Comparison of ENCODE assay signal across 20 mouse cellular contexts in genomic region chr4:72382517-72383147, GRCm38 (mm10).
A peak's percentile ranks its signal among the peaks of the same experiment; 100 is the strongest.
DNase-seq lines count a peak whose midpoint lies in the region; ATAC-seq and TF ChIP-seq lines count a peak whose summit lies in the region.
"Had no signal": no experiment of that assay in that cellular context is flagged by ENCODE, and none has a peak within 500 bp of the region (broad histone marks: within the 10 kb centered on the region; RNA-seq: fewer than 3 reads in every experiment).

No protein-coding gene starts in this region.

- TF ChIP-seq CTCF in lung, adult 2 months (IDR thresholded peaks at IDR 0.05; ENCODE audit: insufficient read depth, low read length): no peak

- no peak overlapping the region for H3K9ac ChIP-seq in midbrain, embryonic 11.5 days (ENCODE audit: low read length)
- H3K9ac ChIP-seq in hindbrain, embryonic 12.5 days: no peak overlapping the region
- H3K9ac ChIP-seq in midbrain, embryonic 15.5 days: no peak overlapping the region
- H3K9ac ChIP-seq: heart, embryonic 15.5 days; limb, embryonic 12.5 days; liver, embryonic 14.5 days; stomach, embryonic 15.5 days had no signal

- peak overlapping the region; percentile 15; the same call in 1 of the 2 replicates for H3K27ac ChIP-seq in midbrain, embryonic 11.5 days (ENCODE audit: low read depth, low read length)
- no peak overlapping the region for H3K27ac ChIP-seq in midbrain, embryonic 10.5 days (replicated peaks)
- no peak overlapping the region for H3K27ac ChIP-seq in hindbrain, embryonic 12.5 days
- H3K27ac ChIP-seq in midbrain, embryonic 15.5 days: peak overlapping the region; percentile 56
- H3K27ac ChIP-seq: heart, embryonic 15.5 days; layer of hippocampus, adult 2 months; left cerebral cortex, adult 2 months; limb, embryonic 12.5 days; liver, embryonic 14.5 days; stomach, embryonic 15.5 days had no signal

- TF ChIP-seq POLR2A in lung, adult 2 months (IDR thresholded peaks at IDR 0.05; ENCODE audit: borderline replicate concordance, extremely low read depth, low read depth, low read length): no peak

- H3K36me3 ChIP-seq in midbrain, embryonic 11.5 days (ENCODE audit: control insufficient read depth, insufficient read depth, low read length): no peaks in the 10 kb centered on the region
- no peaks in the 10 kb centered on the region for H3K36me3 ChIP-seq in midbrain, embryonic 10.5 days
- no peaks in the 10 kb centered on the region for H3K36me3 ChIP-seq in hindbrain, embryonic 12.5 days
- H3K36me3 ChIP-seq in midbrain, embryonic 15.5 days (replicated peaks): no peaks in the 10 kb centered on the region
- H3K36me3 ChIP-seq: heart, embryonic 15.5 days; limb, embryonic 12.5 days; stomach, embryonic 15.5 days had no signal

- H3K4me2 ChIP-seq in midbrain, embryonic 11.5 days: peak overlapping the region; percentile 9; the same call in 1 of the 2 replicates
- peak overlapping the region; percentile 29 for H3K4me2 ChIP-seq in hindbrain, embryonic 12.5 days (replicated peaks)
- H3K4me2 ChIP-seq in midbrain, embryonic 15.5 days: peak overlapping the region; percentile 44
- H3K4me2 ChIP-seq: heart, embryonic 15.5 days; limb, embryonic 12.5 days; stomach, embryonic 15.5 days had no signal

- DNase-seq in midbrain, embryonic 11.5 days (ENCODE audit: low spot score, missing footprints): peak; percentile 89
- DNase-seq in midbrain, embryonic 10.5 days (ENCODE audit: low spot score): no peak
- no peak for DNase-seq in kidney, adult 18-20 months
- DNase-seq in lung, adult 2 months: no peak
- no peak for DNase-seq in kidney, postnatal 36 days
- DNase-seq in cerebellum, adult 11-12 months: no peak
- DNase-seq: cerebellum, adult 9-10 months; kidney, adult 9 months; lung, postnatal 10 days; thymus, postnatal 25 days had no signal

- ATAC-seq in midbrain, embryonic 11.5 days (ENCODE audit: low FRiP score): peak; percentile 63
- ATAC-seq in hindbrain, embryonic 12.5 days (ENCODE audit: low FRiP score): peak; percentile 64
- peak; percentile 85 for ATAC-seq in midbrain, embryonic 15.5 days (replicated peaks)
- ATAC-seq: activated CD4-positive, CD25-positive, alpha-beta regulatory T cell, adult 4 months had no signal

- no peak overlapping the region for H3K4me3 ChIP-seq in midbrain, embryonic 11.5 days (ENCODE audit: low read depth, low read length)
- no peak overlapping the region for H3K4me3 ChIP-seq in midbrain, embryonic 10.5 days
- H3K4me3 ChIP-seq in hindbrain, embryonic 12.5 days: no peak overlapping the region
- H3K4me3 ChIP-seq in midbrain, embryonic 15.5 days: peak overlapping the region; percentile 25
- no peak overlapping the region for H3K4me3 ChIP-seq in lung, adult 2 months (replicated peaks; ENCODE audit: extremely low read depth, low read depth, low read length)
- H3K4me3 ChIP-seq: heart, embryonic 15.5 days; layer of hippocampus, adult 2 months; left cerebral cortex, adult 2 months; limb, embryonic 12.5 days; megakaryocyte, embryonic 14.5 days; stomach, embryonic 15.5 days had no signal

- WGBS in midbrain, embryonic 11.5 days: 56% methylated on average over 11 of the region's 11 CpGs
- 73% methylated on average over 11 of the region's 11 CpGs for WGBS in midbrain, embryonic 10.5 days
- WGBS in hindbrain, embryonic 12.5 days: 51% methylated on average over 11 of the region's 11 CpGs
- 18% methylated on average over 11 of the region's 11 CpGs for WGBS in midbrain, embryonic 15.5 days
- WGBS in lung, adult 2 months: 86% methylated on average over 11 of the region's 11 CpGs

- H3K9me3 ChIP-seq in midbrain, embryonic 11.5 days (ENCODE audit: control insufficient read depth, low read length): no peaks in the 10 kb centered on the region
- no peaks in the 10 kb centered on the region for H3K9me3 ChIP-seq in midbrain, embryonic 10.5 days (replicated peaks)
- H3K9me3 ChIP-seq in hindbrain, embryonic 12.5 days (replicated peaks): no peaks in the 10 kb centered on the region
- H3K9me3 ChIP-seq in midbrain, embryonic 15.5 days: no peaks in the 10 kb centered on the region
- H3K9me3 ChIP-seq: heart, embryonic 15.5 days; limb, embryonic 12.5 days; stomach, embryonic 15.5 days had no signal

- no peaks in the 10 kb centered on the region for H3K27me3 ChIP-seq in midbrain, embryonic 11.5 days (ENCODE audit: control insufficient read depth, insufficient read depth, low read length)
- peaks cover 37% of the 10 kb centered on the region for H3K27me3 ChIP-seq in midbrain, embryonic 10.5 days (ENCODE audit: low read depth, poor library complexity, severe bottlenecking)
- peaks cover 8% of the 10 kb centered on the region; the same call in 1 of the 2 replicates for H3K27me3 ChIP-seq in hindbrain, embryonic 12.5 days
- H3K27me3 ChIP-seq in midbrain, embryonic 15.5 days (replicated peaks): no peaks in the 10 kb centered on the region; the same call in 1 of the 2 replicates
- H3K27me3 ChIP-seq: limb, embryonic 12.5 days; megakaryocyte, embryonic 14.5 days; stomach, embryonic 15.5 days had no signal

- H3K4me1 ChIP-seq in midbrain, embryonic 11.5 days (ENCODE audit: control insufficient read depth, insufficient read depth, low read length): peaks cover 38% of the 10 kb centered on the region
- H3K4me1 ChIP-seq in midbrain, embryonic 10.5 days: peaks cover 72% of the 10 kb centered on the region
- peaks cover 18% of the 10 kb centered on the region for H3K4me1 ChIP-seq in hindbrain, embryonic 12.5 days
- peaks cover 52% of the 10 kb centered on the region for H3K4me1 ChIP-seq in midbrain, embryonic 15.5 days
- H3K4me1 ChIP-seq in lung, adult 2 months (ENCODE audit: control insufficient read depth, insufficient read depth, low read length): peaks cover 6% of the 10 kb centered on the region
- H3K4me1 ChIP-seq: megakaryocyte, embryonic 14.5 days; stomach, embryonic 15.5 days had no signal

Comparison
In these comparisons a context has a peak if more than half of its experiments do, and no peak if none do; other contexts are left out.
1. H3K27ac ChIP-seq: peak in midbrain, embryonic 11.5 days (single experiment) and midbrain, embryonic 15.5 days (single experiment); none in midbrain, embryonic 10.5 days (single experiment) and hindbrain, embryonic 12.5 days (single experiment).
2. Peak in every context shown above with its lines, with median percentiles within 50 percentile points of each other: ATAC-seq and H3K4me2 ChIP-seq.